Mouse (Mus musculus) forebrain, embryonic 16.5 days (tissue): ENCODE results near the gene Arfip2. TPM values are rescaled to one million over a fixed set of nuclear protein-coding genes. Genes with fewer than 3 reads are reported as not detected.

Source experiments
- ATAC-seq: fragments of 200-750 bp; cut with Nextera tagmentation; 2 replicates; pipeline ENCODE4 v1.8.0; 2017; ENCODE audit warnings: mild to moderate bottlenecking, moderate library complexity
- H3K27ac ChIP-seq: fragments of 300-500 bp; sonication (generic); 2 replicates; pipeline ENCODE4 v1.5.1; 2014; ENCODE audit warnings: low read length, control low read depth
- H3K27me3 ChIP-seq: fragments of 300-500 bp; sonication (generic); replicated peaks from 2 replicates; pipeline ENCODE4 v1.6.1; 2014; ENCODE audit warnings: low read length; ENCODE audit not compliant: control insufficient read depth, insufficient read depth
- H3K36me3 ChIP-seq: fragments of 300-500 bp; sonication (generic); 2 replicates; pipeline ENCODE4 v1.6.1; 2014; ENCODE audit not compliant: control insufficient read depth, insufficient read depth
- H3K4me1 ChIP-seq: fragments of 300-500 bp; sonication (generic); replicated peaks from 2 replicates; pipeline ENCODE4 v1.6.1; 2014; ENCODE audit warnings: low read length; ENCODE audit not compliant: control insufficient read depth, insufficient read depth
- H3K4me2 ChIP-seq: fragments of 300-500 bp; sonication (generic); 2 replicates; pipeline ENCODE4 v1.6.1; 2014; ENCODE audit warnings: mild to moderate bottlenecking, low read length, control low read depth
- H3K4me3 ChIP-seq: fragments of 300-500 bp; sonication (generic); replicated peaks from 2 replicates; pipeline ENCODE4 v1.5.1; 2014; ENCODE audit warnings: mild to moderate bottlenecking, low read length, control low read depth
- H3K9ac ChIP-seq: fragments of 300-500 bp; sonication (generic); replicated peaks from 2 replicates; pipeline ENCODE4 v1.6.1; 2014; ENCODE audit warnings: low read depth, low read length, control low read depth
- H3K9me3 ChIP-seq: fragments of 300-500 bp; sonication (generic); 2 replicates; pipeline ENCODE4 v1.6.1; 2016; ENCODE audit warnings: low read length; ENCODE audit not compliant: control insufficient read depth
- WGBS: fragments of 180-500 bp; shearing (Covaris S2); extraction: QIAGEN DNeasy Blood & Tissue Kit; methylation state at CpG from one replicate; pipeline ENCODE4 v1.1.7; 2014; 5-methylcytosine and 5-hydroxymethylcytosine counted together
- polyA plus RNA-seq: library from polyadenylated mRNA; unstranded; fragments of >200 nt; fragmentation: Nextera tagmentation; extraction: Ambion mirVana; gene quantifications from 2 replicates; pipeline ENCODE4 v1.2.1, GENCODE M21; 2015

Gene Arfip2
- polyA plus RNA-seq, result 84.4 and 86.7 TPM in 2 replicates

DNA sequence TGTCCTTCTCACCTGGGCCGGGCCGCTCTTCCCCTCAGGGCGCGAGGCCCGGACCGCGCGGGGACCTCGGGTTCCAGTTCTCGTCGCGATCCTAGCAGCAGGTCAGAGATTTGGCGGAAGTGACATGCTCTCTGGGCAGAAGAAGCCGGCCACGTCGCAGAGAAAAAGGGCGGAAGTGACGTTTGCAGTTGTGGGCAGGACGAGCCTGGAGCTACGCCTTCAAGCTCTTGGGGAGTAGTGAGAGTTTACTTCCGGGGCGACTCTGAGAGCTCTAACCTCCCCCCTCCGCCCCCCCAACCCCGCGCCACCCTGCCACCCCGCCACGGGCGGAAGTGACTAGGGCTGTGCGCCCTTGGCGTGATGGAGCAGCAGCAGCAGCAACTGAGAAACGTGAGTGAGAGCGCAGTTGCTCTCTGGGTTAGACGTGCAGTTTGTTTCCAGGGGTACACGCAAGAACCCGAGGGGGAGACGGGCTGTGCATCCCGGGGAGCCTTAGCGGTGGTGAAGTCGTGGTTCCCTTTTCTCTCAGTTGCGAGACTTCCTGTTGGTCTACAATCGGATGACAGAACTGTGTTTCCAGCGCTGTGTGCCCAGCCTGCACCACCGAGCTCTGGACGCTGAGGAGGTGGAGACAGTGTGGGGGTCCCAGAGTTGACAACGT is at the start of gene Arfip2, which contains the start of gene Gm45799:
TSS of gene Arfip2 (minus strand) at position 184 of the 661 bp plus-strand sequence.
TSS of gene Gm45799 (plus strand) at position 320 of the 661 bp plus-strand sequence.
- Histone ChIP-seq H3K27me3 (no peaks in the 10 kb centered on the region), H3K4me3 (peak within 1 kb of the TSS; percentile 82), H3K36me3 (peaks cover 10% of the 10 kb centered on the region; the same call in 1 of the 2 replicates), H3K4me2 (peak within 1 kb of the TSS; percentile 98), H3K4me1 (peaks cover 24% of the 10 kb centered on the region), H3K27ac (peak within 1 kb of the TSS; percentile 83), H3K9me3 (no peaks in the 10 kb centered on the region), H3K9ac (peak within 1 kb of the TSS; percentile 86)
- ATAC-seq, result peak; percentile 96
- WGBS, result 0% methylated on average over 45 of the region's 45 CpGs

GRCm38 (mm10) chr7:105685541-105686197 is 45.5 kb upstream of the Arfip2 start:
- Histone ChIP-seq H3K4me1 (no peaks in the 10 kb centered on the region), H3K27ac (no peak overlapping the region), H3K4me3 (no peak overlapping the region), H3K9ac (no peak overlapping the region), H3K9me3 (no peaks in the 10 kb centered on the region), H3K27me3 (no peaks in the 10 kb centered on the region), H3K4me2 (no peak overlapping the region), H3K36me3 (no peaks in the 10 kb centered on the region)
- 11% methylated on average over 13 of the region's 13 CpGs for WGBS
- ATAC-seq, result no peak

DNA sequence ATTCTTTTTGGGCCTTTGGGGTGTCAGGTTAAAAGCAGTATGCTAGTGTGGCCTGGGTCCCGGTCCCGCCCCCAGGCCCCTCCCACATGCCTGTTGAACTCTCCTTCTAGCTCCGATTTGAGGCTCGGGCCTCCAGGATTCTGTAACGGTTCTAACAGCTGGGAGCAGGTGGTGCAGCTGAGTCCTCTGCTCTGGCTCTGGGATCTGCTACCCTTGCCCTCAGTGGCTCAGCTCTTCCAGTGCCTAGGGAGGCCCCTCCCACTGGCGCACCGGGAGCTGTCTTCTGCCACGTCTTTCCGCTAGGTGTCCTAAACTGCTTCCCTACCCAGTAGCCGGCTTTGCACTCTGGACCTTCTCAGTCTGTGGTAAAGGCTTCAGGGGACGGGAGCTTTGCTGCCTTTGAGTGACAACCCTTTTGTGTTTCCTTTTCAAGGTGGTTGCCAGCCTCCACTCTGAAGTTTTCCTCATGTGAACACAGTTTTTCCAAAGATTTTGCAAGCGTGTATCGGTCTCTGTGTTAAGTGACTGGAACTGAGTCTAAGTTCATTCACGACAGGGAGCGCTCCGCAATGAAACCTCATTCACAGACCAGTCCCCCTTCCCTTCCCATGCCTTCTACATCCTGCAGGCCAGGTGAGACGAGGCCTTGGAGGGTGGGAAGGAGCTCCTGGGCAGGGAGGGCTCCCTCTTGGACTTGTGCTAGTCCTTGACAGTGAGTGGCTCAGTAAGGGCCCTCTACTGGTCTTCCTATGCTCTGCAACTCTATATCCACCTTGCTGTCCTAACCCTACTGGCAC is 10.6 kb upstream of the Arfip2 start, which contains the start of gene Dnhd1:
TSS of gene Dnhd1 (plus strand) at position 189 of the 797 bp plus-strand sequence.
- peak within 1 kb of the TSS; percentile 45 for H3K9ac ChIP-seq
- H3K36me3 ChIP-seq, result no peaks in the 10 kb centered on the region
- no peaks in the 10 kb centered on the region for H3K27me3 ChIP-seq
- peaks cover 8% of the 10 kb centered on the region for H3K4me1 ChIP-seq
- peak within 1 kb of the TSS; percentile 66 for H3K4me2 ChIP-seq
- H3K4me3 ChIP-seq, result peak within 1 kb of the TSS; percentile 43
- H3K27ac ChIP-seq, result no peak within 1 kb of the TSS; the same call in 1 of the 2 replicates
- ATAC-seq, result peak; percentile 92
- H3K9me3 ChIP-seq, result no peaks in the 10 kb centered on the region
- WGBS, result 2% methylated on average over 17 of the region's 17 CpGs

DNA sequence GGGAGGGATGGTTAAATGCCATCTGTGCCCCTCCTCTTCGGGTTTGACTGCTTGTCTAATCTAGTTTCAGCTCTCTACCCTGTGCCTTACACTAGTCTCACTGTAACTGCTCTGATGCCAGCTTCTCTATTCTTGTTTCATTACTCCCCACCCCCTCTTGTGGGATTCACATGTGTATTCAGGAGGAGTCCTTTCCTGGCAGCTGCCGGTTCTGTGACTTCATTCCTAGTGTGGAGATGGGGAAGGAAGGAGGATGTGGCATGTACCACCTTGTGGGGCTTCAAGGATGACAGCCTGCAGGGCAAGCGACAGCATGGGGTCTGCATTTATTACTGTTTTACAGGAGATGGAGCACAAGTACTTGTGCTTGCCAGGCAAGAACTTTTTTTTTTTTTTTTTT is 1.7 kb upstream of the Arfip2 start:
- H3K27ac ChIP-seq, result no peak overlapping the region
- no peaks in the 10 kb centered on the region for H3K27me3 ChIP-seq
- peaks cover 24% of the 10 kb centered on the region for H3K4me1 ChIP-seq
- no peak overlapping the region for H3K4me2 ChIP-seq
- H3K9me3 ChIP-seq, result no peaks in the 10 kb centered on the region
- H3K36me3 ChIP-seq, result peaks cover 5% of the 10 kb centered on the region; the same call in 1 of the 2 replicates
- WGBS, result 79% methylated on average over 3 of the region's 3 CpGs
- ATAC-seq, result no peak
- H3K9ac ChIP-seq, result no peak overlapping the region
- no peak overlapping the region for H3K4me3 ChIP-seq

- WGBS, result 0% methylated on average over 18 of the region's 18 CpGs
- H3K36me3 ChIP-seq, result peaks cover 8% of the 10 kb centered on the region; the same call in 1 of the 2 replicates
Measured at GRCm38 (mm10) chr7:105640894-105641255, 659 bp upstream of the Arfip2 start.

GRCm38 (mm10) chr7:105639756-105640155 is 460 bp downstream of the Arfip2 start, which contains the start of gene Timm10b:
TSS of gene Timm10b (plus strand) at chr7:105640056.
- ATAC-seq, result peak; percentile 16
- H3K27me3 ChIP-seq, result no peaks in the 10 kb centered on the region
- H3K4me2 ChIP-seq, result peak within 1 kb of the TSS; percentile 98
- peak within 1 kb of the TSS; percentile 86 for H3K9ac ChIP-seq
- peak within 1 kb of the TSS; percentile 82 for H3K4me3 ChIP-seq
- H3K27ac ChIP-seq, result peak within 1 kb of the TSS; percentile 83
- WGBS, result 6% methylated on average over 2 of the region's 2 CpGs
- H3K4me1 ChIP-seq, result peaks cover 24% of the 10 kb centered on the region
- H3K9me3 ChIP-seq, result no peaks in the 10 kb centered on the region
- H3K36me3 ChIP-seq, result peaks cover 10% of the 10 kb centered on the region; the same call in 1 of the 2 replicates

More at GRCm38 (mm10) chr7:105640894-105641255, 659 bp upstream of the Arfip2 start:
- peak overlapping the region; percentile 82 for H3K4me3 ChIP-seq
- peak overlapping the region; percentile 83 for H3K27ac ChIP-seq
- no peaks in the 10 kb centered on the region for H3K27me3 ChIP-seq
- H3K9ac ChIP-seq, result peak overlapping the region; percentile 74
- H3K4me2 ChIP-seq, result peak overlapping the region; percentile 98
- no peaks in the 10 kb centered on the region for H3K9me3 ChIP-seq
- ATAC-seq, result no peak
- H3K4me1 ChIP-seq, result peaks cover 24% of the 10 kb centered on the region

DNA sequence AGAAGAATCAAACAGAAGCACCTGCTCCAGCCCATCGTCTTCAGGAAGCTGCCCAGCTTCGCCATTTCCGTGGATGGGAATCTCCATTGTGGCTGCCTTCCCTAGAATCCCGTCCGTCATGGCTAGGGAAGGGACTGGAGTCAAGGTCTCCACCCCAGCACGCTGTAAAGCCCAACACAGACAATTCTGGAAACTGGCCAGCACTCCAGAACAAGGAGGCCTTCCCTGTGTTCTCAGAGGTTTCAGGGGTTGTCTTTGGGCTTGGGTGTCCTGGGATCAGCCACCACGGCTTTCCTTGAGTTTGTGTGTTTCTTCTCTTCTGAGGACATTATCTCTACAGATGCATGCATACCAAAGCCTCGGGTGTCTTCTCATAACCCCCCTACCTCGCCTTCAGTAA is 912 bp downstream of the Arfip2 start:
- Histone ChIP-seq H3K9ac (peak overlapping the region; percentile 86), H3K4me2 (peak overlapping the region; percentile 98), H3K27ac (no peak overlapping the region), H3K27me3 (no peaks in the 10 kb centered on the region), H3K9me3 (no peaks in the 10 kb centered on the region), H3K36me3 (peaks cover 10% of the 10 kb centered on the region; the same call in 1 of the 2 replicates), H3K4me3 (peak overlapping the region; percentile 82), H3K4me1 (peaks cover 27% of the 10 kb centered on the region)
- 67% methylated on average over 9 of the region's 9 CpGs for WGBS
- no peak for ATAC-seq

DNA sequence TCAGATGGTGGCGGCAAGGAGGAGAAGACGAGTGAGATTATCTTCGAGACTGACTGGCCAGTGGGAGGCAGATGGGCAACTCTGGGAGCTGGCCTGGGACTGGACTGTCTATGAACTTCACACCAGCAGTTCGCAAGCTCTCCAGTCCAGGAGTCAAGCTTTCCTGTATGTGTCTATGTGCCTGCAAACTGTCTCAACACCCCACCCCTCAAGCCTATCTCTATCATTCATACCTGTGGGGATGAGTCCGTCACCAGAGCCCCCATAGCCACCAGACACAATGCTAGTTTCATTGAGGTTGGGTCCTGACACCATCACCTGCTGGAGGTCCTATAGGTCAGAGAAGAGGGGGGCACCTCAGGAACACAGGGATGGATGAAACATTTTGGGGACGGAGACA is 1.4 kb downstream of the Arfip2 start:
- peaks cover 32% of the 10 kb centered on the region for H3K4me1 ChIP-seq
- peaks cover 10% of the 10 kb centered on the region; the same call in 1 of the 2 replicates for H3K36me3 ChIP-seq
- no peak overlapping the region for H3K4me3 ChIP-seq
- H3K27me3 ChIP-seq, result no peaks in the 10 kb centered on the region
- H3K9me3 ChIP-seq, result no peaks in the 10 kb centered on the region
- ATAC-seq, result no peak
- H3K4me2 ChIP-seq, result no peak overlapping the region
- whole genome bisulfite sequencing, result 94% methylated on average over 6 of the region's 6 CpGs
- H3K9ac ChIP-seq, result no peak overlapping the region
- H3K27ac ChIP-seq, result no peak overlapping the region
